Mouse (Mus musculus) left cerebral cortex, postnatal 25 days (tissue): ENCODE measurements at regions not wholly inside any gene's neighbourhood (a gene's known extent, or its start where the extent isn't known, plus 50 kb on each side); places are given as distances from the start of the nearest gene placed in this dataset.

Experiments used
- DNase-seq, 2 experiments: peaks; one replicate each; pipeline ENCODE4 v3.0.0; 2022; ENCODE audit warnings: low spot score in 2 of 2, mixed read lengths in 1 of 2
- intact Hi-C: fragments of 180-260 bp; cut with DNase I; formaldehyde crosslinking; loops from one replicate; pipeline ENCODE4 v1.15.1; 2025

DNA sequence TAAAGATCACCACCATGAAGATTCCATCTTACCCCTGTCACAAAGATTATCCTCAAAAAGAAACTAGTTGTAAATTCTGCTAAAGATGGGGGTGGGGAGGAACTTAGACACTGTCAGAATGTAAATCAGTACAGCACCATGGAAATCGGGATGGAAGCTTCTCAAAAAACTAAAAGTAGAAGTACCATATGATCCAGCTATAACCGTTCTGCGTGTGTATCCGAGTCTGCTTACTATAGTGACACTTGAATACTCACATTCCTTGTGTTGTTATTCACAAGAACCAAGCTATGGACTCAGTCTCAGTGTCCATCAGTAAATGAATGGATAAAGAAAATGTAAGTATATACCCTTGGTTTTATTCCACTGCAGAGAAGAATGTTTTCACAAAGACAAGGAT is 290.8 kb downstream of the Qdpr start:
- DNase-seq, result peak in 1 of 2 experiments; percentile 14
- intact Hi-C loops, result no loop called here

- intact Hi-C loops, result no loop called here
- DNase-seq, result no peak
Observed at GRCm38 (mm10) chr5:45154936-45155335, 295.1 kb downstream of the Qdpr start.

- intact Hi-C loops, result loop anchor here (5.0 kb wide), 2 partner anchors 53 to 267 kb away; no protein-coding TSS in a partner anchor
- peak in 1 of 2 experiments; percentile 85 for DNase-seq
Observed at GRCm38 (mm10) chr5:45144186-45144585, 305.9 kb downstream of the Qdpr start.

- DNase-seq, result peak in 1 of 2 experiments; percentile 22
- intact Hi-C loops, result no loop called here
Observed at GRCm38 (mm10) chr5:45137198-45137973, 312.6 kb downstream of the Qdpr start.

DNA sequence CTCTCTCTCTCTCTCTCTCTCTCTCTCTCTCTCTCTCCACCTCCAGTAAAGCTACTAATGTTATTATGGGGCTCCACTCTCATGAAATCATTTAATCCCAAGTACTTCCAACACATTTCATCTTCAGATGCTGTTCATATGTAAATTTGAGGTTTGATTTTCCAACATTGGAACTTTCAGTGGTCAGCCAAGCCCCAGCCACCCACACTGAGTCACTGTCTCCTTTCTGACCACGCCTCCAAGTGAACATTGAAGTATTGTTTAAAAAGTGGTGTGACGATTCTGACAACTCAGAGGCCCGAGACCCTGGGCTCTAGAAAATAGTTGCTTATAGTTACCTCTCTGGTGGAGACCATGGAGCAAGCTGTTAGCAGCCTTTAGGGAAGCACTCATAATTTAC is 313.3 kb downstream of the Qdpr start:
- intact Hi-C loops, result no loop called here
- DNase-seq, result no peak

GRCm38 (mm10) chr5:45127971-45128370 is 322.1 kb downstream of the Qdpr start:
- DNase-seq, result peak; percentile 56 to 87
- intact Hi-C loops, result loop anchor here (5.0 kb wide), 1 partner anchor 104 kb away; no protein-coding TSS in a partner anchor

DNA sequence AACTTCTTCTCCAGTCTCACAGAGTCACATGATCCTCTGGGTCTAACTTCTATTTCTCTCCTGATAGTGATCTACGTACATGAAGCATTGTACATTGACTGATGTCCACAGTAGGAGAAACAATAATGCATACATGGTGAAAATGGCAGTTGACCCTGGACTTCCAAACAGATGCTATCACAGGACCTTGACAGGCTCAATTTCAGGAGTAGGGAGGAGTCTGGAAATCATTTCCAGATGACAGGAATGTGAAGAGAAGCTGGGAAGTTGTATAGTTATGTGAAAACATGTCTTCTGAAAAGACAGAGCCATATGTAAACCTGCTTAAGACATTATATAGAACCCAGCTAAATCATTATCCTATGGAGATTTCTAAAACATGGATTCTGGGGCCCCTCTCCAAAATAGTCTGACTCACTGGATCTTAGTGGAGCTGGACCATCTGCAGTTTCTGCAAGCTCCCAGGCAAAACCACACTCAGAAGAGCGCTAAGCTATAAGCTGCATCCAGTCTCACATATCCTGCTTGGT is 322.3 kb upstream of the Ldb2 start:
- intact Hi-C loops, result no loop called here
- DNase-seq, result peak in 1 of 2 experiments; percentile 31

DNA sequence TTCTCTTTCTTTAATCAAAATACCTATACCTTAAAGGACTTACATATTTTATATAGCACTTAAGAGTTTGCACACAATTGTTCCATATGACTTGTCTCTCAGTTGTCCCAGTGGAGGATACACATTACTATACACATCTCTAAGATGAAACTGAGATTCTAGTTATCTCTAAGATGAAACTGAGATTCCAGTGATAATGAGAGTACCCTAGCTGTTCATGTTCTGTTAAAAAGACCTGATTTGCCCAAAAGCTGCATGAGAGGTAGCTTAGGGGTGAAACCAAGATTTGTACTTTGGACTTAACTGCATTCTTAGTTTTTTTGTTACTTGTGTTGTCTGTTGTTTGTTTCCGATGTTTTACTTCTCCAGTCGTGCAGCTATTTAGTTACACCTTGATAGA is 320.3 kb upstream of the Ldb2 start:
- no peak for DNase-seq
- intact Hi-C loops, result no loop called here

DNA sequence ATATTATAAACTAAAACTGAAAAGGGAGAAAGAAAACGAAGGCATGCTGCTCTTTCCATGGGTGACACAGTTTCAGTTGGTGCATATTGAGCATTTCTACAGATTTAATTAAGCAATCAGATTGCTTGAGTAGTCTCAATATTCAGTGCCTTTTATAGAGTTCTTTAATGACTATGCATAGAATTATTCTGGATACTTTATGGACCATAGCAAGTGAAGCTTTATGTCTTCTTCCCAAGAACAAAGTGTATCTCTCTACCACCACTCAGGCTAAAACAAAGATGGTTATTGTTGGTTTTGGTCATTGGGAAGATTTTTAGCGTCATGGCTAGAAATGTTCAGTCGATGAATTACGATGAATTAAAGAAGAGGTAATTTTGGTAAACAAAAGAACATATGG is 311.8 kb upstream of the Ldb2 start:
- no peak for DNase-seq
- intact Hi-C loops, result no loop called here

DNA sequence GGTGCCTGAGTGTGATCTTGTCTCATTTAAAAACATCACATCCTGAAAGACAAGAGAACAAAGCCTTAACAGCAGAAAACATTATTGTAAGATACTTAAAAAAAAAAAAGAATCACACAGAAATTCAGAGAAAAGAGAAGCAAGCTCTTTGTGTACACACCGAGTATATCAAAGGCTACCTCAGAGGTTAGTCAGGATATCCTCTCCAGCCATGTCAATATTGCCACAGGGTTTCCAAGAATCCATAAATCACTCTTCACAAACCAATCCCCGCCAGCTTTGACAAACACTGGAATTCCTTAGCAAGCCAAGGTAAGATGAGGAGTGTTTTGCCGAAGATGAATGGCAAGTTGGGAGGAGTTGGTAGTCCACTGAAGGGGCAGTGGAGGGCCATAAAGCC is 311.3 kb upstream of the Ldb2 start:
- intact Hi-C loops, result no loop called here

GRCm38 (mm10) chr5:45105236-45105816 is 305.8 kb upstream of the Ldb2 start:
- DNase-seq, result no peak
- intact Hi-C loops, result no loop called here

More for the DNA sequence above, 311.3 kb upstream of the Ldb2 start:
- no peak for DNase-seq

DNA sequence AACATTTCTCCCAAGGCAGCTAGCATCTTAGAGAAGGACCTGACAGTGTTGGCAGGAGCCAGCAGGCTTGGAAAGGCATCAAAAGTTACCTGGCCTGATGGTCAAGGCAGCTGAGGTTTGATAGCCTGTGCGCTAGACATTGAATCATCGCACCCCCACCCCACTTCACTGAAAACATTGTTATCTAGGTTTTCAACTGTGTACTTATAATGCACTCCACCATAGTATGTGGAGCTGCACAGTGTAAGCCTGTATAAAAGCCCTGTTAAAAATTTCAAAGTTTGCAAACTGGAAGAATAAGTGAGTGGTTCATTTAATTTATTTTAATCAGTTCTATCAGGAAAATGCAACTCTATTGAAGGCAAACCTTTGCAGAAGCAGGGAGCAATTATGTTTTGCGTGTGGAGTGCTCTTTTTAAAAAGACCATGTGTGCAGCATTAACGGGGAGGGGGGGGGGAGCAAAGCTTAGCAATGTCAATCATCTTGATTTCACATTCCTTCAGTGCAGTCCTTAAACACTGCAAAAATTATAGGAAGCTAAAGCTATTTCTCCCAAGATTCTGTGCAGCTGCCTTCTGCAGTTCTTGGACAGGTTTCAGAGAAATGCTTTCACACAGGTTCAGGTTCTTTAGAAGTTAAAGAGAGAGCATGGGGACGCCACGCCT is 304.4 kb upstream of the Ldb2 start:
- DNase-seq, result no peak
- intact Hi-C loops, result no loop called here

DNA sequence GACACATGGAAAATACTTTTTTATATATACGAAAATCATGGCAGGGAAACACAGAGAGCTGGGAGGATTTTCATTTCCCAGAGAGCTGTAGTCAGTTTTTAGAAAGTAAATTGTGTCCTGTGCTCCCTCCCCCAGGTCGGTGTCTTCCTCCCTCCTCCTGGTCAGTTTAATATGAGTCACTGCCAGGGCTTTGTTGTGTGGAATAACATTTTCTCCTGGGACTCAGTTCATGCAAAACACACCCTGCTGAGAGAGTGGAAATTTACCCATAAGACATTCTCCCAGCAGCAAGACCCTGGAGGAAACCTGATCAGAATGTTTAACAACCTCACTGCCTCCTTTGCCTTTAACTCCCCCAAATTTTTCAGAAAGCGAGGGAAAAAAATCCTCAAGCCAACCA is 303.2 kb upstream of the Ldb2 start:
- intact Hi-C loops, result no loop called here
- DNase-seq, result peak in 1 of 2 experiments; percentile 32

GRCm38 (mm10) chr5:45101777-45102176 is 302.3 kb upstream of the Ldb2 start:
- intact Hi-C loops, result no loop called here
- no peak for DNase-seq

GRCm38 (mm10) chr5:45099082-45099481 is 299.6 kb upstream of the Ldb2 start:
- intact Hi-C loops, result no loop called here
- no peak for DNase-seq

DNA sequence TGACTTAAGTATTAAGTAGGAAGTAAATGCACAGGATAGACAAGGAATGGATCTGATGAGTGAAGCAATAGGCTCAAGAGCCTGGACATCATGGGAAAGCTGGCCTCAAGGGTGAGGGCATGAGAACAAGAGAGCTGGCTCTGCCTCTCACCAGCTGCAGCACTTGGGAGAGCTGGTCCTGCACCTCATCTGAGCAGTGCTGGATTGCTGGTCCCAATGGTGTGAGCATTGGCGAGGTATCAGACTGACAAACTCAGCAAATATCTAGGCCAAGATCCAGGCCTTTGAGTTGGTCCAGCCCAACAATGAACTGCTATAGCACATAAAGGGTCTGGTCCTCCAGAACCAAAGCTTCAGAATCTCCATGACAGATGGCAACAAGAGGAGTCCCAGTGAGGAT is 298.5 kb upstream of the Ldb2 start:
- intact Hi-C loops, result no loop called here
- DNase-seq, result no peak

GRCm38 (mm10) chr5:45084741-45085140 is 285.3 kb upstream of the Ldb2 start:
- no peak for DNase-seq
- intact Hi-C loops, result no loop called here

DNA sequence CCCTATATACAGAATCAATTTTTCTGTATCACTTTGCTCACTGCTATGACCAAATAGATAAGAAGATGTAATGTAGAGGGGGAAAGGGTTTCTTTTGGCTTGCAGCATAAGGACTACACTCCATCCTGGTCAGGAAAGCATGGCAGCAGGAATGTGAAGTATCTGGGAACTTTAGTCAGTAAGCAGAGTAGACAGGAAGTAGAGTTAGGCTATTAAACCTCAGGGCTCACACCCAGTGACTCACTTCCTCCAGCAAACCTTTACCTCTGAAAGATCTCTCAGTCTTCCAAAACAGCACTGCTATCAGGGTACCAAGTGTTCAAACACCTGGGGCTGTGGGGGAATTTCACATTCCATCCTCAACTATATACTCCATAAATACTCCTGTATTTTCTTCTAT is 283.1 kb upstream of the Ldb2 start:
- DNase-seq, result no peak
- intact Hi-C loops, result no loop called here

DNA sequence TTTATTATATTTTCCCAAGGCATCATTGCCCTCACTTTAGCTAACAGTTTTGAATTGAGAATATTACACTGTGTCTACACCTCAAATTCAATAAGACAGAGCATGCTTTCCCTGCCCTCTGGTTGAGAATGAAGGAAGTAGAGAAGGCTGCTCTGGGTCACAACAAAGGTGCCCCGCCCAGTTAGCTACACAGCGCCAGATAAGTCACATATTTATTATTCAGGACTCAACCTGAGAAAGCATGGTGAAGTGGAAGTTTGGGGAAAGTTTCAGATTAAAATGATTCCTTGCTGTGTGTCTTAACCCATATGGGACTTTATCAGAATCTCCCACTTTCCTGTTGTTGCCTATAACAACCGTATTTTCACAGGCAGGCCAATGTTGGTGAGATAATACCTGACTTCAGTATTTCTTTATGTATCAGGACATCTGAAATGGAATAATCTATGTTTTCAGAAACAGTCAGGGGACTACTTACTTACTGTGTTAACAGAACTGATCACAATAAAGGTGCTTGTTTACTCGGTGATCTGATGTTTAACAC is 276.9 kb upstream of the Ldb2 start:
- intact Hi-C loops, result no loop called here

DNA sequence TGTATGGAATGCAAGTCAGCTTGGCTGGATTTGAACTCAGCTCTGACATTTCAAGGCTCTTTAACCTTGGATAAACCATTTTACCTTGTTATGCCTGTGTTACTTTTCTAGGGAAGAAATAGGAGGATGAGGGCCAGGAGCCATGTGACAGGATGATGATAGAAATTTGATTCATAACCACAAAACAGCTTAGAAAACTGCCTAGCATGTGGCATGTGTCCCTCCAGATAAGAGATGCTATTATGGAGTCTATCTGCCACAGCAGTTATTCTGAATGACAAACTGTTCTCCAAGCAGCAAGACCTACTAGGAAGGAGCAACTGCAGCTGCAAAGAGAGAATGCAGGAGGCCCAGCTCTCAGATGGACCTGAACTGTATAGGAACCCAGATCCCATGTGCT is 275.7 kb upstream of the Ldb2 start:
- intact Hi-C loops, result no loop called here
- DNase-seq, result no peak

More for the DNA sequence above, 276.9 kb upstream of the Ldb2 start:
- DNase-seq, result no peak
